Mouse (Mus musculus): ENCODE measurements at regions not wholly inside any gene's neighbourhood (a gene's known extent, or its start where the extent isn't known, plus 50 kb on each side); places are given as distances from the start of the nearest gene placed in this dataset.

DNA sequence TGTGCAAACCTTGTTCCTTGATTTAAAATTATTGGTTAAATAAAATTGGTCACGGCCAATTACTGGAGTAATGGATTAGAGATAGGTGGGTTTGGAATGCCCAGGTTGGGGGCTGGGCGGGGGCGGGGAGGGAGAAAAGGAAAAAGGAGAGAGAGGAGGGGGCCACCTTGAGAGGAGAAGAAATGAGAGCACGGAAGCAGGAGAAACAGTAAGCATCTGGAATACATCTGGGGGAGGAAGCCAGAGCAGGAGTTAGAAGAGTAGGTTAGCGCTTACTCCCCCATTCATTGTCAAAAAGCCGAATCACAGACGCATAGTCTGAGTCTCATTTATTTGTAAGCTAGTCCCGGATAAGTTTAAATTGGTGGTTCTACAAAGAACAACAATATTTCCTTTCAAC, 50.8 kb upstream of the Tbl1xr1 start:
- 77% methylated on average over 8 of the region's 8 CpGs for WGBS
- no peak for DNase-seq (ENCODE audit: low spot score)
- H3K4me1 ChIP-seq (ENCODE audit: control insufficient read depth, insufficient read depth), result peaks cover 5% of the 10 kb centered on the region; the same call in 1 of the 2 replicates
- no peak overlapping the region for H3K4me2 ChIP-seq (ENCODE audit: low read depth, low read length)
- ATAC-seq (ENCODE audit: insufficient read depth, low read depth), result no peak
- no peak overlapping the region for H3K9ac ChIP-seq (replicated peaks; ENCODE audit: low read depth, low read length)
- TF ChIP-seq EP300 (IDR thresholded peaks at IDR 0.05; ENCODE audit: low read depth) (no peak), CTCF (IDR thresholded peaks at IDR 0.05; ENCODE audit: low read depth) (no peak)
- H3K27me3 ChIP-seq (ENCODE audit: control insufficient read depth, insufficient read depth, low read length), result no peaks in the 10 kb centered on the region
- H3K36me3 ChIP-seq (replicated peaks; ENCODE audit: control insufficient read depth, insufficient read depth, low read length), result no peaks in the 10 kb centered on the region
- H3K9me3 ChIP-seq (replicated peaks; ENCODE audit: control insufficient read depth, low read length), result no peaks in the 10 kb centered on the region
- H3K27ac ChIP-seq (ENCODE audit: low read depth), result no peak overlapping the region
- H3K4me3 ChIP-seq (ENCODE audit: low read depth, low read length), result no peak overlapping the region

Data from heart, postnatal 0 days (tissue).